Mouse (Mus musculus): Measurements from ENCODE around the gene Pcbp3.

Gene Pcbp3

GRCm38 (mm10) chr10:76732391-76732790 is 229.3 kb downstream of the Pcbp3 start:
- in situ Hi-C loops (cut with MboI), result no loop called here

GRCm38 (mm10) chr10:76731621-76732239 is 230.0 kb downstream of the Pcbp3 start:
- in situ Hi-C loops (cut with MboI), result no loop called here

GRCm38 (mm10) chr10:76729631-76730620 is 231.8 kb downstream of the Pcbp3 start:
- in situ Hi-C loops (cut with MboI), result no loop called here

GRCm38 (mm10) chr10:76728369-76728768 is 233.3 kb downstream of the Pcbp3 start:
- in situ Hi-C loops (cut with MboI), result no loop called here

DNA sequence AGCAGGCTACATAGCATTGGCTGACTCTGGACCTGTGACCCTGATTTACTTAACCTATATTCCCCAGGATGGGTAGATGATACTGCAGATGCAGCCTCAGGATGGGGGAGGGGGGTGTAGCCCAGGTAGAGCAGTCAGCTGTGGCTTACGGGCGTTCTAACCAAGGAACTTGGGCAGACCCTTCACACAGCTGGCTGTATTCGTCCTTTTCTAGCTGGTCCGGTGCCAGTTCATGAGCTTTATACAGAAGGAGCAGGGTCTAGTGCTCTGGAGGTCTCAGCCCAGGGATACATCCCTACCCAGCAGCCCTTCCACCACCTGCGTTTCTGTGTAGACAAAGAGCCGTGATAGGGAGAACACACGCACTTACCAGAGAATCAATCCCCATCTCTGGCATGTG is 234.4 kb downstream of the Pcbp3 start:
- in situ Hi-C loops (cut with MboI), result no loop called here

DNA sequence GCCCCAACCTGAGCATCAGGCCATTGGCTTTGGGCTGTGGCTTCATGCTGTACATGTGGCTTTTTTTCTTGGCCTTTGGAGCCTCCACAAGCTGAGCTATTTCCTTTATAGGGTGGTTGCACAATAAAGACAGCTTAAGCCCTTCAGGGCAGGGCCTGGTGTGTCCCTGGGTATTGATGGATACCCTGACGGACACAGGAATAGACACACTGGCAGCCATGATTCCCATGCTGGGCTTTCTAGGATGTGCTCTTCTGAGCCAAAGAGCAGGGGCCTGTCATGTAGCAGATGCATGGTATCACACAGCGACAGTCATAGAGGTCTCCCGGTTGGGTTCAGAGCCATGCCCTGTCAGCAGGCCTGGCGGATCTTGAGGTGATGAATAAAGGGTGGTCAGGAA is 234.8 kb downstream of the Pcbp3 start:
- in situ Hi-C loops (cut with MboI), result no loop called here

- in situ Hi-C loops (cut with MboI), result no loop called here
Measured at GRCm38 (mm10) chr10:76725682-76726285, 235.9 kb downstream of the Pcbp3 start, which contains the start of gene Col6a1. Gene Col6a1, minus strand, starts transcription at chr10:76726168.

- in situ Hi-C loops (cut with MboI), result no loop called here
Measured at GRCm38 (mm10) chr10:76725097-76725496, 236.6 kb downstream of the Pcbp3 start.

DNA sequence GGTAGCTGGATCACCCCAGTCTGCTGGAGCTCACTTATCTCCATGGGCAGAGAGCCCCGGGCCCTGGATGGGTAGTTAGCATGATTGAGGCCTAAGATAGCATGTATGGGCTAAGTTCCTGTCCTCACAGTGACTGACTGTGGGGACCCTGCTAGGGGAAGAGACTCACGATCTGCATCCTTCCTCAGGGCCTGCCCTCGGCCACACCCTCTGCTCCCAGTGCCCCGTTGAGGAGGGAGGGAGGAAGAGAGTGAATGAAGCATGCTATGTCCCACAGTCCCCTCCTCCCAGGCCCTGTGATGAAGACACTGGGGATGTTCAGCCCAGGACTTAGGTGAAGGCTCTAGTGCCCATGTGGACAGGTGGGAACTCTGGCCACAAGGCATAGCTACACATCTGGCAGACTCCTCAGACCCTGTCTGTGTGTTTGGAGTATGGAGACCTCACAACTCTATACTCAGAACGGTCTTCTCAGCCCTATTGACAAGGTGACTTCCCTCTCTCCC is 237.4 kb downstream of the Pcbp3 start:
- in situ Hi-C loops (cut with MboI), result no loop called here

- in situ Hi-C loops (cut with MboI), result no loop called here
Measured at GRCm38 (mm10) chr10:76722751-76723450, 238.8 kb downstream of the Pcbp3 start.

DNA sequence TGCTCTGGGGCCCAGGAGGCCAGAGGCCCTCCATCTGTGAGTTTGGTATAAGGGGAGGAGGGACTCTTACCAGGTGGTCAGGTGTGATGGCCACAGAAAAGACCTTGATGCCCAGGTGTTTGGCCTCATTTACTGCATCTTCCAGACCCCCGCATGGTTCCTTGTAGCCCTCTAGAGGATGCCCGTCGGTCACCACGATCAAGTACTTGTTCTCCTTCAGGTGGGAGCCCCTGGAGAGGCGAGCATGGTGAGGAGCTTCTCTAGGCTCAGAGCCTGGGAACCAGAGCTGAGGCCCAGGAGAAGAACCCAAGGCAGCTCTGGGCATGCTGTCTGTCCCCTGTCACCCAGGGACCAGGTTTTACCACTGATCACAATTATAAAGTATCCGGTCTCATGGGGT is 239.9 kb downstream of the Pcbp3 start:
- in situ Hi-C loops (cut with MboI), result no loop called here

GRCm38 (mm10) chr10:76721216-76721615 is 240.5 kb downstream of the Pcbp3 start:
- in situ Hi-C loops (cut with MboI), result no loop called here

DNA sequence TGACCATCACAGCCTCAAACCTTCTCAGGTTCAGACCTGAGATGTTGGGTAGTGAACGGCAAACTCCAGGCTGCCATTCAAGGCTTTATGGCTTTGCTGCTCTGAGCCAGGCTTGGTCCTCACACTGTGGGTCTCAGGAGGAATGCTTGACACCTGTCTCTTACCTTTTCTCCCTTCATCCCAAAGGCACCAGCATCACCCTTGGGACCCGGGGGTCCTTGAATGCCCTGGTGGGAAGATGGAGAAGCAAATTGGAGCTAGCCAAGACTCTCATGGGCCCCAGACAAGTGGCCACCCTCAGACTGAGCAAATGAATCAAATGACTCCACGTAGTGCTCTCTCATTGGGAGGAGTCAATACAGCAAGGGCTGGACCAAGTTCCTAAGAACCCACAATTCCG is 244.1 kb downstream of the Pcbp3 start:
- in situ Hi-C loops (cut with MboI), result no loop called here

DNA sequence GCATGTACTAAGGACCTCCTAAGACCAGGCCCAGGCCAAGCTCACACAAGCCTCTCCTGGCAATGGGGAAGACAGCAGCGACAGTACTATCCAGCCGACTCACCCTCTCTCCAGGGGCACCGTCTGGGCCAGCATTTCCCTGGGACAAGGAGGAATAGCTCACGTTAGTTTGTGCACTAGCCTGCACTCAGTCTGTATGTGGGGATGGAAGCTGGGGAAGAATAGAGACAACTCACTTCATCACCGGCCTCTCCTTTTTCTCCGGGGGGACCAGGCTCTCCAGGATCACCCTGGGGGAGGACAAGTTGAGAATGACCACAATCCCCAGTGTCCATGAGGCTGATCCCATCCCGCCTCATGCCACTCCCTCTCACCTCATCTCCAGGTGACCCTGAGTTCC is 244.7 kb downstream of the Pcbp3 start:
- in situ Hi-C loops (cut with MboI), result no loop called here

DNA sequence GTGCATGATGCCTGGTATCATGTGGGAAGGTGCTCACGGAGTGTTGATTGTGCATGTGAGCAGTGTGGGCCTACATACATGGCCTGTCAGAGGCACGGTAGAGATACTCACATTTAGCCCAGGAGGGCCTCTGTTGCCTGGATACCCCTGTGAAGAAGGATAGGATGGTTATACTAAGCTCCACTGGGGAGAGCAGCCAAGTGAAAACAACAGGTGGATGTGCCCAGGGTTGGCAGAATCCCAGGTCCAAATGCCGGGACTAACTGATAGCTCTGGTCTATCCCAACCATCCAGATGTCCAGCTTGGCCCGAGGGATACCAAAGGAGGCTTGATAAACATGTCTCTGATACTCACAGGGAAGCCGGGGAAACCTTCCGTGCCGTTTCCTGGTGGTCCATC is 247.4 kb downstream of the Pcbp3 start:
- in situ Hi-C loops (cut with MboI), result no loop called here

DNA sequence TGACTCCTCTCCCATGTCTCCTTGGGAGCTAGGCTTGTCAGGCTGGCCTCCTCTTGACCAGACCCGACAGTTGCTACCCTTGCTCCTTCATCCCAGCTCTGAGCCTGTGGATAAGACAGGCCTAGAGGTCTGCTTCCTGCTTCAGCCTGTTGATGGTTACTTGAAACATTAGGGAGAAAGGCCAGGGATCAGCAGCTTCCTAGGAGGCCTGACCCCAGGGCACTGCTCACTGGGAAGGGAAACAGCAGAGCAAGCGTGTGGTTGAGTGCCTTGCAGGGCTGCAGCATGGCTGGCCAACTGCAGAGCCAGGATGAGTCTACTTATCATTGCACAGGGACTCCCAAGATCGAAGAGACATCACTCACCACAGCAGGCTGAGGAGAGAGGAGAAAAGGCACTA is 249.2 kb downstream of the Pcbp3 start:
- in situ Hi-C loops (cut with MboI), result no loop called here

Measured in mature B cell (primary cell).